Mouse (Mus musculus) bone marrow macrophage, adult 2 months (primary cell): ENCODE results near the gene Adgrg6. TPM values are rescaled to one million over a fixed set of nuclear protein-coding genes. Genes with fewer than 3 reads are reported as not detected.

Experiments used
- H3K27ac ChIP-seq: 2 replicates; pipeline ENCODE4 v1.5.1; 2012; ENCODE audit warnings: low read depth, low read length; ENCODE audit not compliant: insufficient read depth
- H3K4me1 ChIP-seq: 2 replicates; pipeline ENCODE4 v1.6.1; 2012; ENCODE audit warnings: low read length; ENCODE audit not compliant: control insufficient read depth, insufficient read depth
- H3K4me3 ChIP-seq: 2 replicates; pipeline ENCODE4 v1.5.1; 2012; ENCODE audit warnings: mild to moderate bottlenecking, low read length, moderate library complexity; ENCODE audit not compliant: insufficient read depth
- CTCF ChIP-seq: IDR thresholded peaks from 2 replicates; pipeline ENCODE4 v1.5.1; 2012; ENCODE audit warnings: low read depth, mild to moderate bottlenecking, low read length, moderate library complexity
- POLR2A ChIP-seq: IDR thresholded peaks from 2 replicates; pipeline ENCODE4 v1.6.1; 2012; ENCODE audit warnings: mild to moderate bottlenecking, low read depth, low read length, borderline replicate concordance
- polyA plus RNA-seq: library from polyadenylated mRNA; stranded (reverse); fragments of >200 nt; gene quantifications from 2 replicates; pipeline ENCODE4 v1.2.4, GENCODE M21; 2012; ENCODE audit not compliant: missing spikeins, insufficient read depth, insufficient read length

Gene Adgrg6
- polyA plus RNA-seq, 1 experiment, result 4.4 TPM

DNA sequence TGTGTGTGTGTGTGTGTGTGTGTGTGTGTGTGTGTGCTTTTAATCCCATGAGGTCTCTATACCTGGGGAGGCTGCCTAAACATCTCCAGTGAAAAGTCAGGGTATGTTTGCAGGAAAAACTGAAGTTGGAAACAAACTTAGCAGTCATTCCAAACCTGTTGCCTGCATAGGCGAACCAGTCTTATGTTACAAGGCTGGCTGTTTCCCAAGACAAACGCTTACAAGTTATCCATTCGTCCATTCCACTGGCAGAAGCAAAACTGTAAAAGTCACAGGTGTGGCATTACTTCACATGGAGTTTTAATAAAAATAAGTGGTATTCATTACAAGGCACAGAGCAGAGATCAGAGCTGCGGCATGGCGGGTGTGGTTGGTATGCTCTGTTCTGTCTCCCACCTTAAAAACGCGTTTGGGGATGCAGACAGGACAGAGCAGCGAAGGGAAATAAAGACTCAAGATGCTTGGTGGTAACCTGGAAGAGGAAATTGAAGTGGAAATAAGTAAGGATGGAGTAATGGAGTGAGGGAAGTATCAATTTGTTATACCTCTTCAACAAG is 1.9 kb downstream of the Adgrg6 start:
- peaks cover 2% of the 10 kb centered on the region; the same call in 1 of the 2 replicates for H3K4me1 ChIP-seq
- no peak overlapping the region for H3K4me3 ChIP-seq
- TF ChIP-seq POLR2A (no peak), CTCF (no peak)
- no peak overlapping the region for H3K27ac ChIP-seq

DNA sequence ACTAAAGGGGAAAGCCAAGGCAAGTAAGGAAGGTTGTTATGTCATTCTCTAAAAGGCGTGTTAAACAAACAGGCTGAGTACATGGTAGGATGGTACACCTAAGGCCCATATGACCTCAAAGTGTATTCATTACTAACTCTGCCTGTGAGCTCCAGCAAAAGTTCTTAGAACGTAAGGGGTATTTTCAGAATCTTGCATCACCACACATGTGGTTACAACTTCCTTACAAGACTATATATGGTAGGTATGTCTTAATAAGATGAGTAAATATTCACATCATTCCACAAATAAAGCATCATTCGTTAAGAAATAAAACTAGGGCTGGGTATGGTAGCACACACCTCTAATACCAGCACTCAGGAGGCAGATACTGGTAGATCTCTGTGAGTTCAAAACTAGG is 8.4 kb downstream of the Adgrg6 start:
- H3K27ac ChIP-seq, result no peak overlapping the region
- no peak overlapping the region for H3K4me3 ChIP-seq
- TF ChIP-seq CTCF, result no peak
- TF ChIP-seq POLR2A, result no peak
- H3K4me1 ChIP-seq, result peaks cover 2% of the 10 kb centered on the region; the same call in 1 of the 2 replicates

DNA sequence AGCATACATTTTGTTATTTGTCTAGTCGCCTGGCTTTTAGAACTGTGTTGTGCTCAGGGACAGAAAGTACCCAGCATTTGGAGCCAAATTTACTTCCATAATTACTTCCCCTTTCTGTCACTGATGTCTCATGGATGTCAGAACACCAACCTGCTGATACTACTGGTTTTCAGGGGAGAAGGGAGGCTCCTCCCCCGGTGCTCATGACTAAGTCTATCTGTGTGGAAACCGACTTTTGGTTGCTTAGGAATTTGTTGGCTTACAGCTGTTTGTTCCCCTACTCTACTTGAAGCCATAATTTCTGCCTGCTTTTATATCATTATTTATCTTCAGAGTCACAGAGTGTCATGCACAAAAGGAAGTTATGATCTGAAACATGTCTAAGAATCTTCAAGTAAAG is 14.4 kb downstream of the Adgrg6 start:
- TF ChIP-seq POLR2A (no peak), CTCF (no peak)
- Histone ChIP-seq H3K4me1 (peaks cover 4% of the 10 kb centered on the region), H3K27ac (no peak overlapping the region), H3K4me3 (no peak overlapping the region)

DNA sequence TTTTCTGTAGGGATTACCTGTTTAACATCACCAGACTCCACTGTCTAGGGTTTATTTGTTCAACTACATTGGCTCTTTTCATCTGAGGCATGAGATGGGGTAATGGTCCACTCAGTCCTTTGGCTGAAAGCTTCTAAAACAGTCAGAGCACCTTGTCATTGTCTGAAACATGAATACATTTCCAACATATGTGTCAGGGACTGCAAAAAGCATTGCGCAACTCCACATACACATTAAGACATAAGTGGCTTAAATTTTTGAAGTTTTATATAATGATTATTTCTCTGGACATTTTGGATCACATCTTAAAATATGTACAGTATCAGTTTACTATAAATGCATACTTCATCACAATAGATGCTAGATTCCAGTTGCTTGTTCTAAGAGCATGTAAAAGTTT is 14.8 kb downstream of the Adgrg6 start:
- TF ChIP-seq POLR2A, result no peak
- H3K27ac ChIP-seq, result no peak overlapping the region
- no peak overlapping the region for H3K4me3 ChIP-seq
- peaks cover 4% of the 10 kb centered on the region for H3K4me1 ChIP-seq

DNA sequence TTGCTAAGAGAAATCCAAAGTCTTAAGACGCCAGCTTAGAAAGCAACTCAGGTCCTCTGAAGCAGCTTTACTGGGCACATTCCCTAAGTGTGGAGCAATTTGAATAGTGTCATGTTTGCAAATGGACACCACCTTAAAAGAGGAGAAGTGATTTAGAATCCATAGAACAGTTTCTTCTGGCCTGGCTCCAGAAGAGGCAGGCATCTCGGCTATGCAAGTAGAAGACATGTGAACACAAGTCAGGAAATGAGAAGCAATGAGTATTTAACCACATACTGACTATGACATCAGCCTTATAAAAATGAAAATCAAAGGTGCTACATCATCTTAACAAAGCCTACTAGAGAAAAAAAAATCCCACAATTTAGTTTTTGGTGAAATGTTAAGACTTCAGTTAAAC is 17.7 kb downstream of the Adgrg6 start:
- Histone ChIP-seq H3K4me1 (peaks cover 4% of the 10 kb centered on the region), H3K4me3 (no peak overlapping the region), H3K27ac (no peak overlapping the region)
- no peak for TF ChIP-seq POLR2A
- TF ChIP-seq CTCF, result no peak

DNA sequence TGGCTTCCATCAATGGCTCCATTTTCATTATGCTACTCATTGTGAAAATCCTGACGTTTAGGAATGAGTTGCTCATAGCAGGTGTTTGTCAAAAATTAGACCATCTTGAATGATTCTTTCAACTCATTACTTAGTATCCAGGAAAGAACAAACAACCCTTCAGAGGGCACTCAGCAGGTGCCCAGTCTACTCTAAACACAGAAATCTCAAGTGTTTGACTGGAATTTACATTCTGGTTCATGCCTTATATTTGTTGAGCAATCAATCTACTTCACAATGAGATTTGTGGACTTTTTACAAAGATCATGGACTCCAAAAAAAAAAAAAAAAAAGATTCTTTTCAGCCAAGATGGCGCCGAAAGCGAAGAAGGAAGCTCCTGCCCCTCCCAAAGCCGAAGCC is 22.7 kb downstream of the Adgrg6 start:
- TF ChIP-seq POLR2A (no peak), CTCF (no peak)
- H3K4me1 ChIP-seq, result no peaks in the 10 kb centered on the region

DNA sequence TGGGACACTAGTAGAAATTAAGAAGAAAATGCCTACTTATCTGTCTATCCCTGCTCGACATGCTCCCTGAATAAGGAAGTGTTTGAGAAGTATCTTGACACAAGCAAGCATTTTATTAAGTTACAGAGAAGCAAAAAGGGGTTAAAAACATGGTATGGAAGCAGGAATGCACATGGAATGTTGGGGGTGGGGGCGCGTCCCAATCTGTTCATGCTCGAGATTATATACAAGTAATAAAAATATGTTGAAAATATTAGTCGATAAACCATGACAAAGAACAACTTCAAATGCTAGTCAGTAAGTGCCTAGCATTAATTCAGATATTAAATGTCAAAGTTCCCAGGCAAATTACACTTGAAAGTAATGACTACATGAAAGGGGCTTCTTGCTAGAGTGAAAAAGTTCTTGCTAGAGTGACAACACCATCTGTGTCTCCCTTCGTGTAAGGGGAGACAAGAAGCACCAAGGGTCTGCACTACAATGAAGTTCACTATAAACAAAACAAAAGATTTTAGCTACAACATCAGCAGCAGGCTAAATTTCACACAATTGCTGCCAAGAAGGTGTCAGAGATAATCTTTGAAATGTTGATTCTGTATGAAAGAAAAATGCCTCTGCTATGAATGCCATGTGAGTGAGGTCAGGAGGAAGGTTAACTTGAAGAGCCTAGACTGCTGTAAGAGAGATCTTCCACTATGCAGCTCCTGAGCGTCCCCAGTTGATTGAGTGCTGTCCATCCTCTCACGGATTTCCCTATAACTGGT is 24.4 kb downstream of the Adgrg6 start:
- H3K4me1 ChIP-seq, result no peaks in the 10 kb centered on the region
- TF ChIP-seq CTCF (no peak), POLR2A (no peak)
- no peak overlapping the region for H3K4me3 ChIP-seq
- no peak overlapping the region for H3K27ac ChIP-seq

More for the DNA sequence above, 22.7 kb downstream of the Adgrg6 start:
- Histone ChIP-seq H3K4me3 (no peak overlapping the region), H3K27ac (no peak overlapping the region)

DNA sequence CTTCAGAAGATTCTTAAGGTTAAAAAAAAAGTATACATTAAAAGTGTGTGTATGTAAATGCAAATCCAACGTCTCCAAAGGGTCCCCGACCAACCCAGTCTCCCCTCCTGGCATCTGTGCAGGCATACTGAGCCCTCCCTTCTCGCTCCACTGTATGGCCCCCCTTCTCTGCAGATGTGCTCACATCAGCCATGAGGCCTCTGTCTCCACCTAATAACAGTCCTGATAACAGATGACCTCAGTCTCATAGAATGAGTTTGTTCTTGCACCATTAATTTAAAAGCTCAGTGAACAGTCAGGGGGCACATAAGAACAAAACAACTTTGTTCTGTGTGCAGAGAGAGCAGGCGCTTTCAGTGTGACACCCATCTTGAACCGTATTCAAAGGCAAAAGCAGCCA is 27.6 kb downstream of the Adgrg6 start:
- H3K4me3 ChIP-seq, result no peak overlapping the region
- no peaks in the 10 kb centered on the region for H3K4me1 ChIP-seq
- no peak for TF ChIP-seq POLR2A
- no peak for TF ChIP-seq CTCF
- H3K27ac ChIP-seq, result no peak overlapping the region

DNA sequence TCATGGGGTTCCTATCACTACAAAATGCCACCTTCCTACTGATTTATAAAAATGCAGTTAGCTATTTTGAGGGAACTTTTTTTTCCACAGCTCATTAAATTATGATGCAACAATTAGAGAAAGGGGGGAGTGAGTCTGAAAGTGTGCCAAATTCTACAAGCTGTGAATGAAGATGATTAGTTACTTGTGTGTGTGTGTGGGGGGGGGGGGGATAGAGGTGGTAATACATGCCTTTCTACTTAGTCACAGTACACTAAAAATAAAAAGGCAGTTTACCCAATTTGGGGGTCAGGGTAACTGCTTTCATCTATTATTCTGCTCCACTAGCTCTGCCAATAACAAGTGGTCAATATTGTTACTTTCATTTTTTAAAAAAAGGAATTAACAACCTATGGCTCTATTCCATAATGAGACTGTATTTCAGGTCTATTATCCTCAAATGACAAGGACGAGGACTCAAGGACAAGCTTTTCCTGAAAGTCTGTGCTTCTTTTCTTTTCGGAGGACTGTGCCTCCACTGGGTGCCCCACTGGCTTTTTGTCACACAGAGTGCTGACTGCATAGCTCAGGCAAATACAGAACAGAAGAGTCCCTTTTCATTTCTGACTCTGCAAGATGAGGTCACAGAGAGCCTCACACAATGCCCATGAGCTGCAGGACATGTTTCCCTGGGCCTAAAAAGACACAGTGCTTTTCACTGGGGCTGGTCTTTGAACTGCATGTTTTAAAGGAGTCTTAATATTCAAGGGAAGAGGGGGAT is 33.4 kb downstream of the Adgrg6 start:
- Histone ChIP-seq H3K27ac (no peak overlapping the region), H3K4me3 (no peak overlapping the region)
- TF ChIP-seq POLR2A (no peak), CTCF (no peak)

DNA sequence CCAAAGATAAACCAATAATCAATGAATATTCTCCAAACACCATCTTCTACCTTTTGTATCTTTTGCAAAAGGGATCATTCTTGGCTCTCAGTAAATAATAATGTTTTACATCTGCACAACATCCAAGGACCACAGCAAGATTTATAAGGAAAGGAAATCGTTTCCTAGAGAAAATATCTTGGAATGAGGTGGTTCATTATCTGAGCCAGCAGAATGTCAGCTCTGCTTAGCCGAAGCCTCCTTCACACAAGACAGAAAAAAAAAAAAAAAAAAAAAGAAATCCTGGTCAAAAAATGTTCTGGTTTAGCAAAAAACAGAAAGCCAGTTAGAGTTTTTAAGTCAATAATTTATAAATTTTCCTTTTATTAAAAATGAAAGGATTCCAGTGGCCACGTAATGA is 34.3 kb downstream of the Adgrg6 start:
- TF ChIP-seq CTCF (no peak), POLR2A (no peak)
- Histone ChIP-seq H3K27ac (no peak overlapping the region), H3K4me3 (no peak overlapping the region), H3K4me1 (no peaks in the 10 kb centered on the region)

More for the DNA sequence above, 33.4 kb downstream of the Adgrg6 start:
- no peaks in the 10 kb centered on the region for H3K4me1 ChIP-seq
